Mouse (Mus musculus): Measurements from ENCODE around the gene Thap3. TPM values are rescaled to one million over a fixed set of nuclear protein-coding genes. Genes with fewer than 3 reads are reported as not detected.

Thap3 gene
- total RNA-seq, 4 experiments from 2014 or later: 12.4 to 15.8 (median 13.6) TPM

Other genes starting within 250 kb of the Thap3 start
- 100 to 1,000 TPM; 185 to 232 (median 202) TPM for gene Camta1, start 127.1 kb downstream of the Thap3 start, total RNA-seq (2022)
- gene Dnajc11, start 55.3 kb downstream of the Thap3 start, total RNA-seq (2022): 100 to 1,000 TPM in 1 of 4 experiments, 10 to 100 TPM in 3; 71.2 to 111 (median 87.7) TPM
- 1 to 10 TPM; 4.6 to 5.7 (median 5.1) TPM for gene Phf13, start 7.3 kb upstream of the Thap3 start, total RNA-seq (2022)
- 100 to 1,000 TPM in 1 of 4 experiments, 10 to 100 TPM in 3; 87.7 to 109 (median 93.7) TPM for gene Klhl21, start 19.8 kb upstream of the Thap3 start, total RNA-seq (2022)
- 1 to 10 TPM; 3.8 to 5.7 (median 5.0) TPM for gene Zbtb48, start 38.7 kb upstream of the Thap3 start, total RNA-seq (2022)
- not detected for gene Tas1r1, start 49.6 kb upstream of the Thap3 start, total RNA-seq (2022)
- gene Nol9, start 50.3 kb upstream of the Thap3 start, total RNA-seq (2022): 10 to 100 TPM in 1 of 4 experiments, 1 to 10 TPM in 3; 8.3 to 10.0 (median 9.4) TPM
- 10 to 100 TPM; 11.9 to 15.0 (median 14.3) TPM for gene Plekhg5, start 83.5 kb upstream of the Thap3 start, total RNA-seq (2022)
- gene Tnfrsf25, start 126.9 kb upstream of the Thap3 start, total RNA-seq (2022): 1 to 10 TPM; 1.1 to 3.2 (median 1.8) TPM
- 1 to 10 TPM; 2.6 to 3.5 (median 3.0) TPM for gene Espn, start 163.4 kb upstream of the Thap3 start, total RNA-seq (2022)
- not detected for gene Hes2, start 169.9 kb upstream of the Thap3 start, total RNA-seq (2022)
- 10 to 100 TPM; 63.9 to 80.9 (median 69.3) TPM for gene Acot7, start 189.1 kb upstream of the Thap3 start, total RNA-seq (2022)